Mouse (Mus musculus): ENCODE data around the gene Pm20d1.
A peak's percentile ranks its signal among the peaks of the same experiment; 100 is the strongest.
"Not testable (repeated sequence)": the region's sequence is repeated elsewhere in the genome, so short reads cannot be mapped to it uniquely, and the experiment has no call there.

Gene Pm20d1

GRCm38 (mm10) chr1:131795171-131795570 is 2.0 kb upstream of the Pm20d1 start:
- no peak for DNase-seq

GRCm38 (mm10) chr1:131800001-131800400 is 2.8 kb downstream of the Pm20d1 start:
- no peak for DNase-seq

- DNase-seq, result no peak
These were observed 3.9 kb downstream of the Pm20d1 start for GRCm38 (mm10) chr1:131801071-131801470.

- no peak for DNase-seq
These were observed 5.5 kb downstream of the Pm20d1 start for GRCm38 (mm10) chr1:131802652-131803051.

GRCm38 (mm10) chr1:131804166-131804565 is 7.0 kb downstream of the Pm20d1 start:
- no peak for DNase-seq

GRCm38 (mm10) chr1:131808986-131809385 is 11.8 kb downstream of the Pm20d1 start:
- DNase-seq, result no peak

- DNase-seq, result no peak
These were observed 12.5 kb downstream of the Pm20d1 start for GRCm38 (mm10) chr1:131809651-131810050.

- no peak for DNase-seq
These were observed 14.2 kb downstream of the Pm20d1 start for GRCm38 (mm10) chr1:131811393-131811792.

- no peak for DNase-seq
These were observed 14.8 kb downstream of the Pm20d1 start for GRCm38 (mm10) chr1:131812006-131812405.

- DNase-seq, result no peak
These were observed 15.6 kb downstream of the Pm20d1 start for GRCm38 (mm10) chr1:131812631-131813295.

- DNase-seq, result no peak
These were observed 16.6 kb downstream of the Pm20d1 start for GRCm38 (mm10) chr1:131813731-131814130.

- DNase-seq, result no peak
These were observed 17.0 kb downstream of the Pm20d1 start for GRCm38 (mm10) chr1:131814191-131814590.

- no peak for DNase-seq
These were observed 19.7 kb downstream of the Pm20d1 start for GRCm38 (mm10) chr1:131816886-131817285.

- not testable (repeated sequence) for DNase-seq
These were observed 23.2 kb downstream of the Pm20d1 start for GRCm38 (mm10) chr1:131820353-131820752.

GRCm38 (mm10) chr1:131820887-131821328 is 23.7 kb downstream of the Pm20d1 start:
- DNase-seq, result no peak

- DNase-seq, result no peak
These were observed 25.1 kb downstream of the Pm20d1 start for GRCm38 (mm10) chr1:131822292-131822691.

- no peak for DNase-seq
These were observed 25.8 kb downstream of the Pm20d1 start for GRCm38 (mm10) chr1:131822856-131823492.

GRCm38 (mm10) chr1:131823563-131823962 is 26.4 kb downstream of the Pm20d1 start:
- no peak for DNase-seq

- no peak for DNase-seq
These were observed 27.5 kb downstream of the Pm20d1 start for GRCm38 (mm10) chr1:131824528-131825181.

GRCm38 (mm10) chr1:131827207-131827786 is 30.1 kb downstream of the Pm20d1 start, which contains the start of gene Slc41a1:
Slc41a1 (plus strand) TSS chr1:131827493.
- no peak for DNase-seq

- DNase-seq, result peak; percentile 96
These were observed 30.6 kb downstream of the Pm20d1 start for GRCm38 (mm10) chr1:131827787-131828258.

GRCm38 (mm10) chr1:131828297-131829126 is 31.3 kb downstream of the Pm20d1 start:
- DNase-seq, result no peak

Data from cerebellum, adult 11-12 months (tissue).